Mouse (Mus musculus): Measurements from ENCODE around the gene Fbh1. TPM values are rescaled to one million over a fixed set of nuclear protein-coding genes. Genes with fewer than 3 reads are reported as not detected.
A peak's percentile ranks its signal among the peaks of the same experiment; 100 is the strongest.

Gene Fbh1
- polyA plus RNA-seq, 1 experiment = 26.0 TPM

DNA sequence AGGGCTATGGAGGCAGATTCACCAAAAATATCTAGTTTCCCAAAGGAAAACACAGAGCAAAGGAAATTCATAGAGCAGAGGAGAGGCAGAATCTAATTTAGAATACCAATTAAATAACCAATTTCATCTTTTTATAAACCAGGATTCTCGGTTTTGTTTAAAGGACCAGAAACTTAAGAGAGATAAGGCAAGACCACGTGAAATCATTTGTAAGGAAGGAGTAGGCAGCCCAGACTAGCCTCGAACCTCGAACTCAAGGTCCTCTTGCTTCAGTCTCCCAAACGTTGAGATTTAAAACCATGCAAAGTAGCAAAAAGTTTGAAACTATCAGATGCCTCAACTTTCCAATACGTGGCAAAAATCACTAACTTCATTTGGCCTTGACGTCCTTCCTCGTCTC, 967 bp downstream of the Fbh1 start:
- H3K27me3 ChIP-seq (ENCODE audit: control insufficient read depth, insufficient read depth, low read length) = no peaks in the 10 kb centered on the region

DNA sequence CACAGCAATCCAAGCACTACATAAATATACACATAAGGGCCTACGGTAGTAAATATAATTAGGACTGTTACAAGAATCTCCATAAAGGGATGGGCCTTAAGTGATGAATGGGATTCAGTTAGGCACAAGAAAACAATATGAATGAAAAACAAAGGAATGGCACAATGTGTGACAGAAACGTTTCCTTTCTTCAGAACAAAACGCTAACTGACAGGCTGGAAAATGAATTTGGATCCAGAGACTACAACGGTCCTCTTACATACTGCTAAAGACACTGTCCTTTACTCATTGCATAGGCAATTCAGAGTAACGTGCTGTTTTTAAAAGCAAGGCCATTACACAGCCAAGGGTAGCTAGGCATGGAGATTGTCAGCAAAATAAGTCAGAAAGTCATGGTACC, 2.3 kb downstream of the Fbh1 start:
- 91% methylated on average over 5 of the region's 5 CpGs for WGBS

More for the DNA sequence above, 967 bp downstream of the Fbh1 start:
- no peak overlapping the region for H3K27ac ChIP-seq (ENCODE audit: insufficient read depth, low read length)
- WGBS = 42% methylated on average over 8 of the region's 8 CpGs
- peaks cover 6% of the 10 kb centered on the region for H3K4me1 ChIP-seq (ENCODE audit: control insufficient read depth, insufficient read depth, insufficient read length)
- DNase-seq (ENCODE audit: low read depth in 1 of 2, low spot score in 2 of 2) = no peak
- no peak for TF ChIP-seq POLR2A (IDR thresholded peaks at IDR 0.05; ENCODE audit: low read depth, low read length)
- no peak for TF ChIP-seq CTCF (IDR thresholded peaks at IDR 0.05; ENCODE audit: extremely low read depth, insufficient read depth, insufficient read length, insufficient replicate concordance)
- no peaks in the 10 kb centered on the region; the same call in 1 of the 2 replicates for H3K36me3 ChIP-seq (ENCODE audit: control insufficient read depth, insufficient read depth, low read length)
- H3K4me3 ChIP-seq (ENCODE audit: extremely low read depth, insufficient read depth, insufficient read length) = peak overlapping the region; percentile 86

GRCm38 (mm10) chr2:11774426-11774825, 3.0 kb downstream of the Fbh1 start:
- no peak overlapping the region for H3K4me3 ChIP-seq (ENCODE audit: extremely low read depth, insufficient read depth, insufficient read length)
- H3K4me1 ChIP-seq (ENCODE audit: control insufficient read depth, insufficient read depth, insufficient read length) = peaks cover 6% of the 10 kb centered on the region
- H3K27ac ChIP-seq (ENCODE audit: insufficient read depth, low read length) = no peak overlapping the region
- no peak for TF ChIP-seq POLR2A (IDR thresholded peaks at IDR 0.05; ENCODE audit: low read depth, low read length)
- no peak for TF ChIP-seq CTCF (IDR thresholded peaks at IDR 0.05; ENCODE audit: extremely low read depth, insufficient read depth, insufficient read length, insufficient replicate concordance)
- WGBS = 95% methylated on average over 10 of the region's 10 CpGs
- no peaks in the 10 kb centered on the region; the same call in 1 of the 2 replicates for H3K36me3 ChIP-seq (ENCODE audit: control insufficient read depth, insufficient read depth, low read length)
- no peaks in the 10 kb centered on the region for H3K27me3 ChIP-seq (ENCODE audit: control insufficient read depth, insufficient read depth, low read length)
- DNase-seq (ENCODE audit: low read depth in 1 of 2, low spot score in 2 of 2) = no peak

More for the DNA sequence above, 2.3 kb downstream of the Fbh1 start:
- Histone ChIP-seq H3K36me3 (ENCODE audit: control insufficient read depth, insufficient read depth, low read length) (no peaks in the 10 kb centered on the region), H3K4me3 (ENCODE audit: extremely low read depth, insufficient read depth, insufficient read length) (no peak overlapping the region), H3K27me3 (ENCODE audit: control insufficient read depth, insufficient read depth, low read length) (no peaks in the 10 kb centered on the region), H3K27ac (ENCODE audit: insufficient read depth, low read length) (no peak overlapping the region), H3K4me1 (ENCODE audit: control insufficient read depth, insufficient read depth, insufficient read length) (peaks cover 6% of the 10 kb centered on the region)
- DNase-seq (ENCODE audit: low read depth in 1 of 2, low spot score in 2 of 2) = no peak
- TF ChIP-seq POLR2A (IDR thresholded peaks at IDR 0.05; ENCODE audit: low read depth, low read length) = no peak
- no peak for TF ChIP-seq CTCF (IDR thresholded peaks at IDR 0.05; ENCODE audit: extremely low read depth, insufficient read depth, insufficient read length, insufficient replicate concordance)

DNA sequence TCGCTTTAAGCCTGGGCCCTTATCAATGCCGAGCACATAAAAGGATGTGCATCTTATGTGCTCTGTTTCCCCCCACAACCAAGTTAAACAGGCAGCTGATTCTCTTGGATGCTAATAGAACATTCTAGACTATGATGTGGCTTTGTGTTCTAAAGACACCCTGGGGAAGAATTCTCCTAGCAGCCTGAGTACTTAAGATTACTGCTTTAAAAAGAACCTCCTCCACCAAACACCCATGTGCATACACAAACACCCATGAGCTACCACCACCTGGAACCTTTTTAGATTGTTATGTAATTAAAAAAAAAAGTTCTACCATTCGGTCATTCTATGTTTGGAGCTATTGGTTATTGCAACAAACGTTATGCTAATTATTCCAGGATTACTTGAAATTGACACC, 5.0 kb downstream of the Fbh1 start:
- H3K4me1 ChIP-seq (ENCODE audit: control insufficient read depth, insufficient read depth, insufficient read length) = peaks cover 4% of the 10 kb centered on the region
- no peak for DNase-seq (ENCODE audit: low read depth in 1 of 2, low spot score in 2 of 2)
- H3K27me3 ChIP-seq (ENCODE audit: control insufficient read depth, insufficient read depth, low read length) = no peaks in the 10 kb centered on the region
- H3K4me3 ChIP-seq (ENCODE audit: extremely low read depth, insufficient read depth, insufficient read length) = no peak overlapping the region
- H3K36me3 ChIP-seq (ENCODE audit: control insufficient read depth, insufficient read depth, low read length) = peaks cover 5% of the 10 kb centered on the region
- H3K27ac ChIP-seq (ENCODE audit: insufficient read depth, low read length) = no peak overlapping the region
- TF ChIP-seq POLR2A (IDR thresholded peaks at IDR 0.05; ENCODE audit: low read depth, low read length) = no peak
- TF ChIP-seq CTCF (IDR thresholded peaks at IDR 0.05; ENCODE audit: extremely low read depth, insufficient read depth, insufficient read length, insufficient replicate concordance) = no peak
- WGBS = 88% methylated on average over 4 of the region's 4 CpGs

- Histone ChIP-seq H3K27me3 (ENCODE audit: control insufficient read depth, insufficient read depth, low read length) (no peaks in the 10 kb centered on the region), H3K4me1 (ENCODE audit: control insufficient read depth, insufficient read depth, insufficient read length) (peaks cover 8% of the 10 kb centered on the region), H3K4me3 (ENCODE audit: extremely low read depth, insufficient read depth, insufficient read length) (no peak overlapping the region), H3K27ac (ENCODE audit: insufficient read depth, low read length) (no peak overlapping the region), H3K36me3 (ENCODE audit: control insufficient read depth, insufficient read depth, low read length) (peaks cover 8% of the 10 kb centered on the region)
- TF ChIP-seq CTCF (IDR thresholded peaks at IDR 0.05; ENCODE audit: extremely low read depth, insufficient read depth, insufficient read length, insufficient replicate concordance) (no peak), POLR2A (IDR thresholded peaks at IDR 0.05; ENCODE audit: low read depth, low read length) (no peak)
- no peak for DNase-seq (ENCODE audit: low read depth in 1 of 2, low spot score in 2 of 2)
- WGBS = 90% methylated on average over 4 of the region's 4 CpGs
These were observed 5.7 kb downstream of the Fbh1 start for GRCm38 (mm10) chr2:11771701-11772100.

GRCm38 (mm10) chr2:11767161-11767545, 10.2 kb downstream of the Fbh1 start:
- H3K4me3 ChIP-seq (ENCODE audit: extremely low read depth, insufficient read depth, insufficient read length) = no peak overlapping the region
- H3K27me3 ChIP-seq (ENCODE audit: control insufficient read depth, insufficient read depth, low read length) = no peaks in the 10 kb centered on the region
- no peak for TF ChIP-seq CTCF (IDR thresholded peaks at IDR 0.05; ENCODE audit: extremely low read depth, insufficient read depth, insufficient read length, insufficient replicate concordance)
- no peak for TF ChIP-seq POLR2A (IDR thresholded peaks at IDR 0.05; ENCODE audit: low read depth, low read length)
- DNase-seq (ENCODE audit: low read depth in 1 of 2, low spot score in 2 of 2) = no peak
- peaks cover 4% of the 10 kb centered on the region; the same call in 1 of the 2 replicates for H3K4me1 ChIP-seq (ENCODE audit: control insufficient read depth, insufficient read depth, insufficient read length)
- H3K36me3 ChIP-seq (ENCODE audit: control insufficient read depth, insufficient read depth, low read length) = peaks cover 26% of the 10 kb centered on the region
- H3K27ac ChIP-seq (ENCODE audit: insufficient read depth, low read length) = no peak overlapping the region
- 86% methylated on average over 10 of the region's 10 CpGs for WGBS

- TF ChIP-seq POLR2A (IDR thresholded peaks at IDR 0.05; ENCODE audit: low read depth, low read length) (no peak), CTCF (IDR thresholded peaks at IDR 0.05; ENCODE audit: extremely low read depth, insufficient read depth, insufficient read length, insufficient replicate concordance) (no peak)
- no peak overlapping the region for H3K27ac ChIP-seq (ENCODE audit: insufficient read depth, low read length)
- 65% methylated on average over 5 of the region's 5 CpGs for WGBS
- peaks cover 28% of the 10 kb centered on the region for H3K36me3 ChIP-seq (ENCODE audit: control insufficient read depth, insufficient read depth, low read length)
- peaks cover 4% of the 10 kb centered on the region; the same call in 1 of the 2 replicates for H3K4me1 ChIP-seq (ENCODE audit: control insufficient read depth, insufficient read depth, insufficient read length)
- no peak overlapping the region for H3K4me3 ChIP-seq (ENCODE audit: extremely low read depth, insufficient read depth, insufficient read length)
- H3K27me3 ChIP-seq (ENCODE audit: control insufficient read depth, insufficient read depth, low read length) = no peaks in the 10 kb centered on the region
- DNase-seq (ENCODE audit: low read depth in 1 of 2, low spot score in 2 of 2) = no peak
These were observed 10.8 kb downstream of the Fbh1 start for GRCm38 (mm10) chr2:11766485-11767160.
